Mouse (Mus musculus) right cerebral cortex, postnatal 36 days (tissue): Measurements from ENCODE around the gene Cnfn.
"Not testable (repeated sequence)": the region's sequence is repeated elsewhere in the genome, so short reads cannot be mapped to it uniquely, and the experiment has no call there.

Source experiments
- DNase-seq, 2 experiments: peaks; one replicate each; pipeline ENCODE4 v3.0.0; 2022; ENCODE audit warnings: low spot score in 2 of 2, mixed read lengths in 1 of 2

Gene Cnfn

DNA sequence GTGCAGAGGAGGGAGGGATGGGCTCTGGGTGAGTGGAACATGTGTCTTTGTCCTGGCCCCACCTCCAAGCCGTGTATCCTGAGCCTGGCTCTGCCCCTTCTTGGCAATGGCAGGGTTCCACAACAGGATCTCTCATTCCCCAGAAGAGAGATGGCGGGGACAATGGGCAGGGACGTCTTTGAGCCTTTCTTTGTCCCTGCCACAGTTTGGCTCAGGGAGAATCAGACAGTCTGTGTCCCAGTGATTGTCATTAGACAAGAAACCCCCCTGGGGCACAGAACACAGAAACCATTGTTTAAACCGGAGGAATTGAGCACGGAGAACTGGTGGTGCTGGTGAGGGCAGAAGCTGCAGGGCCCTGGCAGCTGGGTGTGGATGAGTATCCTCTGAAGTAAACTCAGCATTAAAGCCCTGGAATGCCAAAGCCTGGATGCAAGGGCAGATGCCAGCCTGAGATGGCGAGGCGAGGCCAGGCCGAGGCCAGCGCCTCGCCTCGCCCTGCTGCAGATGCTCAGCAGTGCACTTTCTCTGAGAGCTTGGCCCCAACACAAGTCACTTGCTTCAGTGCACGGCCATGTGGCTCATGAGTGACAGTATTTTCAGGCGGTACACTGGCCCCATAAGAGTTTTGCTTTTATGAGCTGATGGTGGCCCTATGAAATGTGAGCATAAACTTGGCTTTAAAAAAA, 3.4 kb downstream of the Cnfn start:
- no peak for DNase-seq

GRCm38 (mm10) chr7:25363632-25364031, 5.9 kb downstream of the Cnfn start:
- no peak for DNase-seq

DNA sequence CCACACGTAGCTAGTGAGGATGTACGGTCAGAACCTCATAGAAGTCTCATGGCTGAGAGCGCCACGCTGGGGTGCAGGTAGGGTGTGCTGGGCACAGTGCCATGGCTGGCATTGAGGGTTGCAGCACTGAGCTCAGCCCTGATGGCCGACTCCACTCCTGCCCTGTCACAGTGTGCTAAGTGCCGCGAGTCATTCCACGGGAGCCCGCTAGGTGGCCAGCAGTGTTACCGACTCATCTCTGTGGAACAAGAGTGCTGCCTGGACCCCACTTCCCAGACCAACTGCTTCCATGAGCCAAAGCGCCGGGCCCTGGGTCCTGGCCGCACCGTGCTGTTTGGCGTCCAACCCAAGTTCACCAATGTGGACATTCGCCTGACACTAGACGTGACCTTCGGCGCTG, 6.4 kb downstream of the Cnfn start:
- DNase-seq = no peak

DNA sequence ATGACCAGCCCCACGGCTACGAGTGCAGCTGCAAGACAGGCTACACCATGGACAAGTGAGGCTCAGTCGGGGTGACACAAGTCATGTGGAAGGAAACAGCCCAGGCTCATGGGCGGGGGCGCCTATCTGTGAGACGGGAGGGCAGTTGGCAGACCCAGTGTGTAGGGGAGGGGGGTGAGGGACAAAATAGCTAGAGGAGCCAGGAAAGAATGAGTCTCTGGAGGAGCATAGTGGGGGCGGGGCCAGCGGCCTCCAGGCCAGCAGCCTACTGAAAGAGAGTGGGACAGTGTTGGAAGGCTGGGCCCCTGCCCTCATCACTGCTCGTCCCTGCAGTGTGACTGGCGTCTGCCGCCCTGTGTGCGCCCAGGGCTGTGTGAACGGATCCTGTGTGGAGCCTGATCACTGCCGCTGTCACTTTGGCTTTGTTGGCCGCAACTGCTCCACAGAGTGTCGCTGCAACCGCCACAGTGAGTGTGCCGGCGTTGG, 10.8 kb downstream of the Cnfn start:
- DNase-seq = no peak

DNA sequence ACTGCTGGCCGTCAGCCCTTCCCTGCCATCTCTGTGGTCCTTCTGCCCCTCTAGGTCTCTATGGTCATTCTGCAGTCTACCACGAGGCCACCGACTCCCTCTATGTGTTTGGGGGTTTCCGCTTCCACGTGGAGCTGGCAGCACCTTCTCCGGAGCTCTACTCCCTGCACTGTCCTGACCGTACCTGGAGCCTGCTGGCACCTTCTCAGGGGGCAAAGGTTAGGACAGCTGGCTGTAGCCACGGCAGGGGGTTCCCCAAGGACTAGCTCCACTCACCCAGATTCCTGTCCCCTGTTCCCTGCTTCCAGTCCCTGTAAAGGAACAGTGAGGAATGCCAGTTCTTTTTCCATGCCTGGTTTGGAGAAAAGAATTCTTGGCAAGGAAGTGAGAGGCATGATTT, 20.7 kb downstream of the Cnfn start:
- DNase-seq = no peak

GRCm38 (mm10) chr7:25341000-25341784, 28.3 kb downstream of the Cnfn start:
- DNase-seq = peak in 1 of 2 experiments; percentile 54

- DNase-seq = no peak
Observed at GRCm38 (mm10) chr7:25339329-25339728, 30.2 kb downstream of the Cnfn start.

GRCm38 (mm10) chr7:25334472-25334871, 35.1 kb downstream of the Cnfn start:
- no peak for DNase-seq

DNA sequence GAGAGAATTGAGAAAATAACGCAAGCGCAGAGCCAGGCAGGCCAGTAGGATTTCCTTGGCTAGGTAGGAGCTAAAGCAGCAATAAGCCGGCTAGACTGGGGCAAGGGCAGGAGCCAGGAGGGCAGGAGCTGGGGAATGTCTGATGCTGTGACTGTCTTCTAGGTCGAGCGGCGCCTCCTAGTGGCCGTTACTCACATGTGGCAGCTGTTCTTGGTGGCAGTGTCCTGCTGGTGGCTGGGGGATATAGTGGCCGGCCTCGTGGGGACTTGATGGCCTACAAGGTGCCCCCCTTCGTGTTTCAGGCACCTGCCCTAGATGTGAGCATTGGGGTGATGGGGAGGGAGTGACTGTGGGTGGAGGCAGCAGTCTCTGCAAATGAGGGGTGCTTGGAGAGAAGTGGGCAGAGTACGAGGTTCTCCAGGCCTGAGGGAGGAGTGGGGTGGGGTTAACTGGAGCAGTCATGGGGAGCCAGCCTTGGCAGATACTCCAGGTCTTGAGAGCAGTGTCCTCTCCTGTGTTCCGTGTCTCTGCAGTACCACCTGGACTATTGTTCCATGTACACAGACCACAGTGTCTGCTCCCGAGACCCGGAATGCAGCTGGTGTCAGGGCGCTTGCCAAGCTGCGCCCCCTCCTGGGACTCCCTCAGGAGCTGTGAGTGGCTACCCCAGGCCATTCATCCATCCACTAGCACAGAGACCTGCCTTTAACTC, 35.8 kb downstream of the Cnfn start:
- peak in 1 of 2 experiments; percentile 46 for DNase-seq

DNA sequence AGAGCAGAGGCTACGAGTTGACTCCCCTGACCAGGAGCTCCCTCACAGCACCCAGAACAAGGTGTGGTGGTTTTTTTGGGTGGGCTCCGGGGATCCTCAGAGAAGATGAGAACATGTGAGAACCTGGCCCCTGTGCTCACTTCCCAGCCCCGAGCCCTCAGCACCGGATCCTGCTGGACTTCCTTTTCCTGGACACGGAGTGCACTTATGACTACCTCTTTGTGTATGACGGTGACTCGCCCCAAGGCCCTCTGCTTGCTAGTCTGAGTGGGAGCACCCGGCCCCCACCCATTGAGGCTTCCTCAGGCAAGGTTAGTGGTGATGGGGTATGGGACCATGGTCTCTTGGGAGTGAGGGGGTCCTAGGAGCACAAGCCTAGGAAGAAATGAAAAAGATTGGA, 43.3 kb downstream of the Cnfn start:
- no peak for DNase-seq

DNA sequence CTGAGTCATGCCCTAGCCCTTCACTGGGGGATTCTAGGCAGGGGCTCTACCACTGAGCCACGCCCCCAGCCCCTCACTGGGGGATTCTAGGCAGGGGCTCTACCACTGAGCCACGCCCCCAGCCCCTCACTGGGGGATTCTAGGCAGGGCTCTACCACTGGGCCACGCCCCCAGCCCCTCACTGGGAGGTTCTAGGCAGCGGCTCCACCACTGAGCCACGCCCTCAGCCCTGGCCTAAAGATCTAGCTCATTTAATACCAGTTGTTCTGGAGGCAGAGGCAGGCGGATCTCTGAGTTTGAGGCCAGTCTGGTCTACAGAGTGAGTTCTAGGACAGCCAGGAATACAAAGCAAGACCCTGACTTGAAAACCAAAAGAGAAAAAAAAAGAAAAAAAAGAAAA, 44.1 kb downstream of the Cnfn start:
- not testable (repeated sequence) for DNase-seq

GRCm38 (mm10) chr7:25323219-25323618, 46.3 kb downstream of the Cnfn start:
- DNase-seq = no peak

DNA sequence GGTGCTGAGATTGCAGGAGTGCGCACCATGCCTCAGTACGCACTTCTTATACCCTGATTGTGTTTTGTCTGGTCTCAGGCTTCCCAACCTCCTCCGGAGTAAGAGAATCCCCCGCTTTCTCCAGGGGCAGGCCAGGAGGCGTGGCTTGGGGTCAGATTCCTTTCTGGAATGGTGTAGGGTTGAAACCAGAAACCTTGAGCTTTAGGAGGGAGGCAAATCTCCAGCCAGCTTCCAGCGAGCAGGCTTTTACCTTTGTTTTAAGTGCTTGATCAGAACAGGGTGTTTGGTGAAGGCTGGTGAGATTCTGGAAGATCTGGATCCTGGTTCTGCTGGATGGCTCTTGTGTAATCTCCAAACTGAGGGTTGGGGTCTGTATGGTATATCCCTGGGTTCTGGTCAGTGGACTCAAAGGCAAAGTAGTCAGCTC, 47.5 kb downstream of the Cnfn start:
- no peak for DNase-seq
